Mouse (Mus musculus) kidney, adult 11 months (tissue): ENCODE measurements around the gene Camsap2.

ENCODE experiments used
- DNase-seq: peaks from one replicate; pipeline ENCODE4 v3.0.0; 2022

The Camsap2 gene

DNA sequence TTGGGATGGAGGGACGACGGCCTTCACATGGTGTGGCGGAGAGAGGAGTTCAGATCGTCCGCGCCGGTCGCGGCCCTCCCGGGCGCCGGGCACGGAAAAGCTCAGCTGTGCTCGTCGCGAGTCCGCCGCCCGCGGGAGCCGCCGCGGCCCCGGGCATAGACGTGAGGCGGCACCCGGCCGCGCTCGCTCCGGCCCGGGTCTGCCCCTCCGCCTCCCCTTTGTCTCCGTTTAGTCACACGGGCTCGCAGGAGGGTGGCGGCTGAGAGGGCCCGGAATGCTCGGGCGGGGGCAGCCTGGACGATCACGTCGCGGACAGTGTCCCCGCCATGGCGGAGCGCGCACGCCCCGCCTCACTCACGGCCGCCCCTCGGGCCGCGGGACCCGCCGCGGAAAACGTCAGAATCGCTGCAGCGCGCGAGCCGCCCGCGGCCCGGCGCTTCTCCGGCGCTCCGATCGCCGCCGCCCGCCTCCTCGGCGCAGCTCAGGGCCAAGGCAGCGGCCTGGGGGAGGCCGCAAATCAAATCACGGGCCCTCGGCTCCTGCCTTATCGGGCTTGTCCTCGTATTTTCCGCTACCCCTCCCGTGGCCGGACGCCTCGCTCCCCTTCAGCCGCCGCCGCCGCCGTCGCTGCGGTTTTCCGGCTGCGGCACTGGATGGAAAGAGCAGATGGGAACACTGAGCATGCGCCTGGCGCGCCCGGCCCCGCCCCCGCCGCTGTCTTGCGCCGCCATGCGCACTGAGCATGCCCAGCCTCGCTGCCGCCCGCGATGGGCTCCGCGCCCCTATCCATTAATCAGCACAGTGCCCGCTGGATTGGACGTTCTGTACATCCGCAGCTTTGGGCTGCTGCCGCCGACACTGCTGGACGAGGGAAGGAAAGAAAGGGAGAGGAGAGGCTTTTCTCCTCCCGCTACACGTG is at the start of gene Camsap2:
Gene Camsap2 (minus strand): TSS at position 651 of the 919 bp plus-strand sequence.
- peak; percentile 93 for DNase-seq

GRCm38 (mm10) chr1:136395073-136395472 is 49.2 kb upstream of the Camsap2 start:
- DNase-seq, result no peak

GRCm38 (mm10) chr1:136394506-136394905 is 48.6 kb upstream of the Camsap2 start:
- no peak for DNase-seq

GRCm38 (mm10) chr1:136386914-136387313 is 41.0 kb upstream of the Camsap2 start:
- no peak for DNase-seq

DNA sequence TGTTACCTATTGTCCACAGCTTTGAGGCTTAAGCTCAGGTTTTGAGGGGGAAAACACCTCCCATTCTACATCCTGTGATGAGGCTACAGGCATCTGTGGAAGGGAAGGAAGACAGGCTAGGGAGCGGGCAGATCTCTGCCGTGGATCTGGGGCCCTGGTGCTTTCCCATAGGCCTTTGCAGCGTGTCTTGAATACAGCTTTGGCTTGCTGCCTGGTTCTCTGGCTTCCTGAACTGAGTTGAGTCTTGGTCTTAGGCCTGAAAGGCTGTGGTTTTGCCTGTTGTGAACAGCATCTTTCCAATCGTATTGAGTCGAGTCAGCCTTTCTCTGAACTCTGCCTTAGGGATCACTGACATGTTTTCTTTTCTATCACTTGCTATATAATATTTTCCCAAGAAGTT is 35.7 kb upstream of the Camsap2 start:
- DNase-seq, result no peak

- DNase-seq, result no peak
These were observed 35.3 kb upstream of the Camsap2 start for GRCm38 (mm10) chr1:136381169-136381568.

DNA sequence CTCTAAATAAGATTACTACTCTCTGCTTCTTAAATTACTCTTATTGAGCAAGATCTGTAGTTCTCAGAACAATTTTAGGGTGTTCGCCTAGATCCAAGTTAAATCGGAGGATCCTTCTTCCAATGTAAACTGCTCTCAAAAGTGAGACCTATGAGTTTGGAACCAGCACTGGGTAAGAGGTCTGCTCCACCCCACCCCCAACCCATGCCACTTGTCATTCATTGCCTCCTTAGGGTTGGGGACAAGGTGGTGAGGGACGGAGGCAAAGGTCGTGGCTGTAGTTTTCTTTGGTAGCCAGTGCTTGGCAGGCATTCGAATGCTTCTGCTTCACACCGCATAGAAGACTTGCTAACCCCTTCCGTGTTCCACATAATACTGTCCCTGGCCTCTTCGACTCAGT is 34.7 kb upstream of the Camsap2 start:
- DNase-seq, result no peak

GRCm38 (mm10) chr1:136380161-136380560 is 34.3 kb upstream of the Camsap2 start:
- no peak for DNase-seq

DNA sequence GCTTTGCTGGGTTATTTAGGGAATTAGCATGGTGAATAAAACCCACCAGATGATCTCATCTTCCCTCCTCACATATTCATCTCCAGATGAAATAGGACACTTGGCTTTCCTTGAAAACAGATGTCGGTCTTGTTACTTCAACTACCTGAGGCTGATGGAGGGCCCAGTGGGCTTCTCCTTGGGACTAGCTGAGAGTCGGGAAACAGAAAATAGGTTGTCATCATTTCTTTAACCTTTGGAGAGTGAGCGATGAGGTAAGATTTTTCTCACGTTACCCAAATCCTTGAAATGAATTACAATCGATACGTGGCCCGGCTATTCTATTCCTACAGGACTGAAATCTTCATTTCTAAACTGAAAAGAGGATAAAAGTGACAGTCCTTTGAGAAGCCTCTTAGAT is 33.4 kb upstream of the Camsap2 start:
- no peak for DNase-seq

DNA sequence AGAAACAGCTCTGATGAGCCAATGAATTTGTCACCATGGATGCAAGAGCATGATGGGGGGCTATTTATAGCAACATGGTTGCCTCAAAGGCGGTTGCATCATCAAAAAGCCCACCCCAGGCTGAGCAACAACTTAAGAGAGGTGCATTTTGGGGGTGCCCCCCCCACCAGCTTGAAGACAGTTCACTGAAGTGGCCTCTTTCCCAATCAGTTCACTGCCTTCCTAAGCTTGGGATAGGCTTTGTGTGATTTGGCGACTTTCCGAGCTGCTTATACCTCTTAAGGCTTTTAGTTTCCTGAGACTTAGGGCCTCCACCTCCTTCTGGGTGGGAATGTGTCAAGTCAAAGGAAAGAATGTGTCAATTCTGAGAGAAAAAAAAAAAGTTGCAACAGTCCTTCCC is 20.1 kb upstream of the Camsap2 start:
- DNase-seq, result no peak

GRCm38 (mm10) chr1:136364711-136365110 is 18.8 kb upstream of the Camsap2 start:
- no peak for DNase-seq

DNA sequence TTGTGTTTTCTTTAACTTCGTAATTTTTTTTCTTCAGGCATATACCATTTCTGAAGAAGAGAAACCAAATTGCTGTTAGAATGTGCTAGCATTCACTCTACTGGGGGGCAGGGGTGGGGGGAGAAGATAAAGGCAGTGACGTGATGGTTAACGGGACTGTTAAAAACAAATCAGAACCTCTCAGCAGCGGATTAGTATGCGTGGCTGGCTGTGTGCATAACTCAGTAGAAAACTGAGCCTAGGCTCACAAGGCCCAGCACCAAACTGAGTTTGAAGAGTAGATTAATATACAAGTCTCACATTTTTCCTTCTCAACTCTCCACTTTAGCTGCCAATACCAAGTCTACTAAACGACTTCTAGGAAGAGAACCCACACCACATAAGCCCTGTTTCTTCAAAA is 17.1 kb upstream of the Camsap2 start:
- no peak for DNase-seq

DNA sequence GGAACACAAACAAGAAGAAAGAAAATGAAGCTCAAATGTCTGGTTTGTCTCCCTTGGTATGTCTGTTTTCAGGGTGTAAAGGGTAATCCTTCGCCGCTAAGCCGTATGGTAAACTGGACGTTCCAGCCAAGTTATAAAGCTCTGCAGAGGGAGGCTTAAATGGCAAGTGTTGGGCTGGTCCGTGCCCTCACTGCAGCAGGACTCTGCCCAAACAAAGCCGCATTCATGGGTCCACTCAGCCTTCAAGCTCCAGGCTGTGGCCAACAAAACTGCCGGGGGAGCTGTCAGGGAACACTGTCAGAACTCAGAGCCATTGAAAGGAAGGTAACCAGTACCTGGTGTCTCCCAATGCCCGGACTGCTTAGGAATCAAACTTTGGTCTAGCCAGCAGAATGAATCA is 16.7 kb upstream of the Camsap2 start:
- DNase-seq, result no peak

DNA sequence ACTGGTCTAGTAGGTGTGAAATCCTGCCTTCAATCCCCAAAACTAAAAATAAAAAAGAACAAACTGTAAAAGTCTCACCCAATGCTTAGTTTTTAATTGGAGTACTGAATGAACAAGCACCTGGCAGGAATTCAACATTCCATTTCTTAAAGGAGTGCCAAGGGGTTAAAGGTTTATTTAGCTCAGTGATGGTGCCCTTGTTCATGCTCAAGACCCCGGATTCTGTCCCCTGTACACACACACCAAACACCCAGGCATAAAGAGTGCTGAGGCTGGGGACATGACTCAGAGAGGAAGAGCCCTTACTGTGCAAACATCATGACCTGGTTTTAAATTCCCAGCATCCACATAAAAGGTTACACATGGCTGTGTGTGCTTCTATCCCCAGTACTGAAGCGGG is 15.5 kb upstream of the Camsap2 start:
- DNase-seq, result peak; percentile 40

GRCm38 (mm10) chr1:136360909-136361308 is 15.0 kb upstream of the Camsap2 start:
- no peak for DNase-seq

GRCm38 (mm10) chr1:136358841-136359360 is 13.0 kb upstream of the Camsap2 start:
- peak; percentile 78 for DNase-seq

- DNase-seq, result no peak
These were observed 9.7 kb upstream of the Camsap2 start for GRCm38 (mm10) chr1:136355651-136356050.

- no peak for DNase-seq
These were observed 4.8 kb upstream of the Camsap2 start for GRCm38 (mm10) chr1:136350699-136351200.

- DNase-seq, result no peak
These were observed 2.2 kb upstream of the Camsap2 start for GRCm38 (mm10) chr1:136348137-136348536.

GRCm38 (mm10) chr1:136347140-136347539 is 1.2 kb upstream of the Camsap2 start:
- DNase-seq, result no peak

DNA sequence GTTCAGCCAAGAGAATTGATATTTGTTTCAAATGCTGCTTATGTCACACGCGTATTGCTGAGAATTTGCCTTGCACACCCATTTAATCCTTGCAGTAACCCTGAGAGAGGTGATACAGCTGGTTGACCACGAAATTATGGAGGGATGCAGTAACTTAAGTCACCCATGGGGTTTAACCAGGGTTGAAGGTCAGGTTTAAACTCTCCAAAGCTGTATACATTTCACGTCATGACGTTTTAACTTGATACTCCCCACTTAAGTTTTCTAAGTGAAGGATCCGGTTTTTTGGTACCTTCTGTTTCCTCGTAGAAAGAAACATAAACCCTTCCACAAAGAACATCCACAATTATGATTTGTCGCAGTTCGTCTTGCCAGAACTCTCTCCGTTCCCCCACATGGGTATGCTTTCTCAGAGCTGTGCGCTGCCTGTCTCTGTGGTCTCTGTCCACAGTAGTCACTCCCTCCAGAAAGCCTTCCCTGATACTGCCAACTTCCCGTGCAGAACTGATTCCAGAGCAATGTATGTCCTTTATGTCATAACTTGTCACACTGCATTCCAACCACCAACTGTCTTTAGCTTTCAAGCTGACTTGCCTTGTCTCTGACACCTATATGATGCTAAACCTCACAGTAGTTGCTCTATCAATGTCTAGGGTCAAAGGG is 600 bp upstream of the Camsap2 start:
- DNase-seq, result no peak

GRCm38 (mm10) chr1:136344768-136345453 is 993 bp downstream of the Camsap2 start:
- DNase-seq, result peak; percentile 26

DNA sequence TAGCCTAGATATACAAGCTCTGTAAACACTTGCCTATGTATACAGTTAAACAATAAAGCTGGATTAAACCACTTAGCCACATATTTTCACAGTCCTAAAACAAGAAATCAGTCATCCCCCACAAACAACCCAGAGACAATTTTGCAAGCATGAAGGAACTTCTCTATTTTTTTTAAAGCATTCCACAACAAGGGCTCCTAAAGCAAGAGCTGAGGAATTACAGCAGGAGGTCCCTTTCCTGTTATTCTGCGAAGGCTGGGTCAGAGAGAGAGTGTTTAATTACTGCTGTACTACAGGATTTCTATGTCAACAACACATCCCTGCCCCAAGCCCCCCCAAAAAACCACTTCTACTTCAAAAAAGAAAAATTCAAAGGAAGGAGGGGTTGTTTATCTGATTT is 1.6 kb downstream of the Camsap2 start:
- no peak for DNase-seq
